In the genomic region with DNA sequence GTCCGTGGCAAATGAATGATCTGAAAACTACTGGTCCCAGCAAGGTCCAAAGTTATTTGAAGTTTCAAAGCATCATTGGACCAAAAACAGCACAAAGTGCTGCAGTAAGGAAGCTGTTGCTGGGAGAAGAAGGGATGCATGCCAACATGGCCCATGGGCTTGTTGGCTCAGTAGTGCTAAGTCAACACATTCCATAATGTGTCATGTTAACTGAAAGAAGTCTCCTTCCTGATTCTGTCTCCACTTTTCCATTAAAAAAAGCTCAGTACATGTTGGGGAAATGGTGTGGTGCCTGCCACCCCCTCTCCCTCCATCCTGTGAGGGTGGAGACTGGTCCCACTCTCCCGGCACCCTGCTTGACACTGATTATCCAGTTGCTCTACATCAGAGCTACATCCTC, we compare ENCODE assay signal across 18 mouse cellular contexts.
"Had no signal": no experiment of that assay in that cellular context is flagged by ENCODE, and none has a peak within 500 bp of the region (broad histone marks: within the 10 kb centered on the region; RNA-seq: fewer than 3 reads in every experiment).

No protein-coding gene starts in this region.

- H3K9me3 ChIP-seq: intestine, embryonic 15.5 days; kidney, embryonic 15.5 days; limb, embryonic 13.5 days; neural tube, embryonic 12.5 days had no signal

- H3K27ac ChIP-seq: intestine, embryonic 15.5 days; kidney, embryonic 15.5 days; limb, embryonic 13.5 days; liver, embryonic 14.5 days; midbrain, embryonic 10.5 days; neural tube, embryonic 12.5 days had no signal

- H3K36me3 ChIP-seq: intestine, embryonic 15.5 days; kidney, embryonic 15.5 days; limb, embryonic 13.5 days; midbrain, embryonic 10.5 days; neural tube, embryonic 12.5 days had no signal

- H3K4me2 ChIP-seq: intestine, embryonic 15.5 days; kidney, embryonic 15.5 days; limb, embryonic 13.5 days; lung, embryonic 14.5 days; neural tube, embryonic 12.5 days had no signal

- DNase-seq: kidney, adult 18-20 months; kidney, postnatal 14 days; layer of hippocampus, adult 9-11 months; layer of hippocampus, postnatal 36 days; lung, embryonic 14.5 days; midbrain, embryonic 14.5 days; retina, postnatal 1 day; right cerebral cortex, postnatal 4 days; spleen, adult 18-20 months; thymus, adult 18-20 months; thymus, postnatal 25 days had no signal

- H3K4me3 ChIP-seq: intestine, embryonic 15.5 days; kidney, embryonic 15.5 days; limb, embryonic 13.5 days; midbrain, embryonic 10.5 days; myocyte; neural tube, embryonic 12.5 days had no signal

- H3K27me3 ChIP-seq: intestine, embryonic 15.5 days had no signal

- H3K9ac ChIP-seq: intestine, embryonic 15.5 days; kidney, embryonic 15.5 days; limb, embryonic 13.5 days; liver, embryonic 14.5 days; lung, embryonic 14.5 days; neural tube, embryonic 12.5 days had no signal
